Mouse (Mus musculus) embryonic fibroblast, embryonic 13.5 days (primary cell): ENCODE data around the gene Evpl. TPM values are rescaled to one million over a fixed set of nuclear protein-coding genes. Genes with fewer than 3 reads are reported as not detected.

Source experiments
- H3K27ac ChIP-seq: 2 replicates; pipeline ENCODE4 v1.5.1; 2012; ENCODE audit warnings: low read length, control low read depth, inconsistent platforms; ENCODE audit not compliant: insufficient read depth
- H3K4me1 ChIP-seq: 2 replicates; pipeline ENCODE4 v1.6.1; 2011; ENCODE audit warnings: low read length; ENCODE audit not compliant: control insufficient read depth, insufficient read depth
- H3K4me3 ChIP-seq: 2 replicates; pipeline ENCODE4 v1.5.1; 2011; ENCODE audit warnings: mild to moderate bottlenecking, control low read depth, low read length; ENCODE audit not compliant: insufficient read depth
- CTCF ChIP-seq: IDR thresholded peaks from 2 replicates; pipeline ENCODE4 v1.5.1; 2011; ENCODE audit warnings: mild to moderate bottlenecking, control low read depth, low read length, moderate library complexity, borderline replicate concordance; ENCODE audit not compliant: insufficient read depth
- POLR2A ChIP-seq: IDR thresholded peaks from 2 replicates; pipeline ENCODE4 v1.6.1; 2011; ENCODE audit warnings: low read depth, mild to moderate bottlenecking, control low read depth, low read length, moderate library complexity
- polyA plus RNA-seq: library from polyadenylated mRNA; stranded (reverse); fragments of >200 nt; gene quantifications from 2 replicates; pipeline ENCODE4 v1.2.4, GENCODE M21; 2011; ENCODE audit warnings: low read depth; ENCODE audit not compliant: missing spikeins, insufficient read length

Gene Evpl
- polyA plus RNA-seq, 1 experiment: 0.16 TPM

DNA sequence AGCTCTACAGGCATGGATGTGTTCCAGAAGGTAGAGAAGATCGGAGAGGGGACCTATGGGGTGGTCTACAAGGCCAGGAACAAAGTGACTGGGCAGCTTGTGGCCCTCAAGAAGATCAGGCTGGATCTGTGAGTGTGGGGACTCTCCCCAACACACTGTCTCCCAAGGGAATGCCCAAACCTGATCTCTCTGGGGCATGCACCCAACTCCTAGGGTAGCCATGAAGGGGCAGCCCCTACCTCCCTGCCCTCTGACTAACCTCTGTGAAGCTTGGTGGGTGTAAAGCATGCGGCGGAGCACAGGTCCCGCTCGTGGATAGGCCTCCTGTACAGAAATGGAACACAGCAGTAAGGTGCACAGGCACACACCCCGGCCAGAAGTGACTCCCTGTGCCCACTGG is 21.9 kb downstream of the Evpl start:
- Histone ChIP-seq H3K27ac (no peak overlapping the region), H3K4me3 (no peak overlapping the region), H3K4me1 (peaks cover 6% of the 10 kb centered on the region)
- no peak for TF ChIP-seq CTCF
- TF ChIP-seq POLR2A: no peak

- no peak overlapping the region for H3K4me3 ChIP-seq
- peaks cover 6% of the 10 kb centered on the region for H3K4me1 ChIP-seq
- no peak overlapping the region for H3K27ac ChIP-seq
- TF ChIP-seq POLR2A: no peak
- no peak for TF ChIP-seq CTCF
These were observed 22.7 kb downstream of the Evpl start for GRCm38 (mm10) chr11:116215181-116215580.

- no peak overlapping the region for H3K27ac ChIP-seq
- H3K4me3 ChIP-seq: no peak overlapping the region
- peaks cover 6% of the 10 kb centered on the region for H3K4me1 ChIP-seq
- no peak for TF ChIP-seq POLR2A
- TF ChIP-seq CTCF: no peak
These were observed 23.9 kb downstream of the Evpl start for GRCm38 (mm10) chr11:116213877-116214510.

- Histone ChIP-seq H3K4me1 (no peaks in the 10 kb centered on the region), H3K27ac (no peak overlapping the region), H3K4me3 (no peak overlapping the region)
- TF ChIP-seq POLR2A (no peak), CTCF (no peak)
These were observed 25.0 kb downstream of the Evpl start for GRCm38 (mm10) chr11:116212847-116213246.

DNA sequence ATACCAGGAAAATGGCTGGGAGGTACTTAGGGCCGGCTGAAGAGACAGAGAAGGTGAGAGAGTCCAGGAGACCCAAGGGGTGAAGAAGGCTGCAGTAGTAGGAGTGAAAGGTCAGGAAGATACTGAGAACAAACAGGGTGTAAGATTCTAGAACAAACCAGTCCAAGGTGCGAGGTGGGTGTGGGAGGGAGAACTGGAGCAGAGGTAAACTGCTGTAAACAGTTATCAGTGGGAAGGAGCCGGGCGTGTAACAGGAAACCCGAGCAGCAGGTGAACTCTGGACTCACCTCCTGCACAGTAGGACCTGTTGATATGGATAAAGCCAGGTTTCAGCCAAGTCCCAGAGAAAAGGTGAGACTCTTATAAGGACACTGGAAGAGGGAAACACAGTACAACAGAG is 27.2 kb downstream of the Evpl start:
- no peak overlapping the region for H3K4me3 ChIP-seq
- H3K27ac ChIP-seq: no peak overlapping the region
- TF ChIP-seq POLR2A (no peak), CTCF (no peak)
- no peaks in the 10 kb centered on the region for H3K4me1 ChIP-seq

GRCm38 (mm10) chr11:116209257-116209656 is 28.6 kb downstream of the Evpl start:
- no peak for TF ChIP-seq POLR2A
- TF ChIP-seq CTCF: no peak
- Histone ChIP-seq H3K27ac (no peak overlapping the region), H3K4me1 (no peaks in the 10 kb centered on the region)

DNA sequence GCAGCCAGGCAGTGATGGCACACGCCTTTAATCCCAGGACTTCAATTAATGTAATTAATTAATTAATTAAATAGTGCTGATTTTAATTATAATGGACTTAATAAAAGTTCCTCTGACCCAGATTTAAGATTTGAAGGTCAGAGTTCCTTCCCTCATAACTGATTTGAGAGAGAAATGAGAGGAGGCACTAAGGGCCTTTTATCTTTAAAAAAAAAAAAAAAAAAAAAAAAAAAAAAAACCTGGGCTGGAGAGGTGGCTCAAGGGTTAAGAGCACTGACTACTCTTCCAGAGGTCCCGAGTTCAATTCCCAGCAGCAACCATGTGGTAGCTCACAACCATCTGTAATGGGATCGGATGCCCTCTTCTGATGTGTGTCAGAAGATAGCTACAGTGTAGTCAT is 29.2 kb downstream of the Evpl start:
- TF ChIP-seq POLR2A (no peak), CTCF (no peak)
- H3K4me1 ChIP-seq: no peaks in the 10 kb centered on the region
- no peak overlapping the region for H3K4me3 ChIP-seq
- no peak overlapping the region for H3K27ac ChIP-seq

More at GRCm38 (mm10) chr11:116209257-116209656, 28.6 kb downstream of the Evpl start:
- no peak overlapping the region for H3K4me3 ChIP-seq

GRCm38 (mm10) chr11:116206678-116207077 is 31.2 kb downstream of the Evpl start:
- H3K27ac ChIP-seq: no peak overlapping the region
- TF ChIP-seq POLR2A (no peak), CTCF (no peak)
- H3K4me1 ChIP-seq: no peaks in the 10 kb centered on the region
- no peak overlapping the region for H3K4me3 ChIP-seq

DNA sequence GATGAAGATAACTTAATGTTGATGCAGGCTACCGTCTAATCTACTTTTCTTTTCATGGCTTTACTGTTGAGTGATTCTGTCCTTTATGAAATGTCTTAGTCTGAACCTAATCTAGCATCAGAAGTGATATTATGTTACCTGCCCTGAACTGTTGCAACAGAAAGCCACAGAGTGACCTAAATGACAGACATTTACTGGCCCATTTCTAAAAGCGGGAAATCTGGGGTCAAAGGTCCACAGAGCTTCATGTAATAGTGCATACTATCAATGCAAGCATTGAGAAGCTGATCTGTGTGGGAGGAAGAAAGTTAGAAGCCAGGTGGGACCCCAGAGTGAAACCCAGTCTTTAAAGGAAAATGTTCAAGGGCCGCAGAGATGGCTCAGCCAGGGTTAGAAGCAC is 34.7 kb downstream of the Evpl start:
- no peak overlapping the region for H3K27ac ChIP-seq
- no peak for TF ChIP-seq CTCF
- no peak for TF ChIP-seq POLR2A
- H3K4me1 ChIP-seq: no peaks in the 10 kb centered on the region
- H3K4me3 ChIP-seq: no peak overlapping the region

GRCm38 (mm10) chr11:116201151-116201550 is 36.7 kb downstream of the Evpl start:
- Histone ChIP-seq H3K4me1 (no peaks in the 10 kb centered on the region; the same call in 1 of the 2 replicates), H3K27ac (no peak overlapping the region), H3K4me3 (no peak overlapping the region)
- TF ChIP-seq POLR2A (no peak), CTCF (no peak)
